Mouse (Mus musculus) hematopoietic stem cell, adult 5-6 weeks (primary cell): ENCODE measurements around the gene 4930415O20Rik. TPM values are rescaled to one million over a fixed set of nuclear protein-coding genes. Genes with fewer than 3 reads are reported as not detected.
"Not testable (repeated sequence)": the region's sequence is repeated elsewhere in the genome, so short reads cannot be mapped to it uniquely, and the experiment has no call there.

Experiments used
- ATAC-seq, 2 experiments: fragments of 125-278 bp in 1 of 2; replicated peaks in 1 of 2; 2 replicates each; pipeline ENCODE4 v1.8.0; 2016 to 2017; ENCODE audit warnings: inconsistent platforms in 2 of 2, mild to moderate bottlenecking in 2 of 2, moderate number of reproducible peaks in 2 of 2, low read depth in 1 of 2, moderate TSS enrichment in 1 of 2; ENCODE audit not compliant: low FRiP score in 2 of 2, poor library complexity in 2 of 2, severe bottlenecking in 2 of 2, insufficient read depth in 1 of 2, low TSS enrichment in 1 of 2
- total RNA-seq: library from RNA; stranded (forward); fragments of 172-1452, 232-1000 nt; gene quantifications from 2 replicates; pipeline ENCODE4 v1.2.3, GENCODE M21; 2017

4930415O20Rik gene
- total RNA-seq, 1 experiment from 2014 or later: not detected

DNA sequence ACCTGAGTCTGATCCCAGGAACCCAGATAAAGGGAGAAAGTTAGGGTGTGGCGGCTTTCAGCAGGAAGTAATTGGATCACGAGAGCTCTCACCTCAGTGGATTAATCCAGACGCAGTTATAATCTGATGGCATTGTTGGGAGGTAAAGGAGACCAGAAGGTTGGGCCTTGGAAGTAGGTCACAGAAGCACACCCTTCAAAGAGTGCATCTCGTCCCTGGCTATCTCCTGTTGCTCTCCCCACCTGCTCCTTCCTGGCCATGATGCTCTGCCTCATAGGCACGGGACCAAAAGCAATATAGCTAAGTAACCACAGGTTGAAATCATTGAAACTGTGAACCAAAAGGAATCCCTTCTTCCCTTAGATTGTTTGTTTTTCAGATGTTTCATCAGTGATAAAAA, 13.6 kb upstream of the 4930415O20Rik start:
- no peak for ATAC-seq

DNA sequence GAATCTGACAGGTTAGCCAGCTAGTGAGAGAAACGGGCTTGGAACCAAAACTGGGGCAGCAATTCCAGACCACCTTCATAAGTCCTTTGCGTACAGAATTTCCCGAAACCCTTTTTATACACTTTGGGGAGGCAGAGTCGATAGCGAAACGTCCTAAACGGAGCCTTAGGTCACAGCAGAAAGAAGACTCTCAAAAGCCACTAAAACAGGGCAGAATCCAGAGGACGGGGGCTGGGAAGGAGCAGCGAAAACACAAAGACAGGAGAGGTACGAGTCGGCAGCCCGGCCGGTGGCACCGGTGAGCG, 3.9 kb upstream of the 4930415O20Rik start:
- no peak for ATAC-seq

DNA sequence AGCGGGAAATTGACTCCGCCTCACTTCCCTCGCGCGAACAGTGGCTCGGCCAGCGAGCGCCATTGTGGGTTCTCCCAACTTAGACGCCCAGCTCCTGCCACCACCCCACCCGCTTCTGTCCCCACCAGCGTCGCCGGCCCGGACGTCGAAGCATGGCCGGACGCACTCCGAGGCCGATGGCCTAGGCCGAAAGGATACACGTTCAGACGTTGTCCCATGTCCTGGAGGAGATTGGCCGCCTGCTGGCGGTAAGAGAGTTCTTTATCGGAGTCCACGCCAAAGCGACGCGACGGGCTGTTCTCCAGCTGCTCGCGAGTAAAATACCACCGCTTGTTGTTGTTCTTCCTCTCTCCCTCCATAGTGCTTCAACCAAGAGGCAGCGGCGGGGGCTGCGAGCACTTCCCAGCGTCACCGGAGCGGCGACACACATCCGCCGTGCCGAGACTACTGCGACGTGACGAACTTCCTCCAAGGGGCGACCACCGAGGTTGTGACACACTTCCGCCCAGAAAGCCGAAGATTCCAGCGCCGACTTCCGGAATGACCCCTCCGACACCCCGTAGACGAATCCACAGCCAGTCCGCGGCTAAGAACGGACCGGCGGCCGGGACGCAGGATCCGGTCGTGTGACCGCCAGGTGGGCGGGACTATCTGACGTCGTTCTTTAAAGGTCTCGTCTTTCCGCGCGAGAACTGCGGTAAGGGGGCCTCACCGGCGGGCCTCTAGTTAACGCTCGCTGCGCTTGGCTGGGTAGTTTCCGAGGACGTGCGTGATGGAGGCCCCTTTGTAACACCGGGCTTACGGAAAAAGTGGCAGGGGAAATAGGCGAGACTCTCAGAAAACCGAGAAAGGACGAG, 3.3 kb upstream of the 4930415O20Rik start:
- ATAC-seq: peak; percentile 94 to 95

DNA sequence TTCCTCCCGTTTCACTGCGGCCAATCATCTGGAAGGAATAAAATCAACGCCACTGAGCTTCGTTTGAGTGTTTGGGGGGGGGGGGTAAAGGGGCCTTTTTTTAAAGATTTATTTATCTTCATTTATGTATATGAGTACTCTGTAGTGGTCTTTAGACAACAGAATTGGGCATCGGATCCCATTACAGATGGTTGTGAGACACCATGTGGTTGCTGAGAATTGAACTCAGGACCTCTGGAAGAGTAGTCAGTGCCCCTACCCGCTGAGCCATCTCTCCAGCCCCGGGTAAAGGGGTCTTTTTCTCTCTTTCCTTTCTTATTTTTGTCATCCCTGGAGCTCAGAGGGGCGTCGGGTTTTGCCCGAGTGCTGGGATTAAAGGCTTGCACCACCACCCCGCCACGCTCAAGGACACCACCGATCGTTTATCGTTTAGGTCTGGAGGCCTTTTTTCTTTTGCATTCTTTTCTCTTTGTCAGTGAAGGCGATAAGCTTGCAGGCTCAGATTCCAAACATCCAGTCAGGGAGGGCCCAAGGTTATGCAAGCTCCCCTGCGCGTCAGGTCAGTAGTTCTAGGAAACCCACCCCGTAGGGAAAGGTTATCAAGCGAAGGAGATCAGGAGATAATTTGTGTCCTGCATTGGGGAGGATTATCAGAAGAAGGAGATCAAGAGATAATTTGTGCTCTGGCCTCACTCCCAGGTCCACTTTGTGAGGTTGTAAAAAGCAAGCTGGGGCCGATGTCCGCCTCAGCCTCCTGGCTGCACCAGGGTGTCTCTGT, 2.4 kb upstream of the 4930415O20Rik start:
- no peak for ATAC-seq

DNA sequence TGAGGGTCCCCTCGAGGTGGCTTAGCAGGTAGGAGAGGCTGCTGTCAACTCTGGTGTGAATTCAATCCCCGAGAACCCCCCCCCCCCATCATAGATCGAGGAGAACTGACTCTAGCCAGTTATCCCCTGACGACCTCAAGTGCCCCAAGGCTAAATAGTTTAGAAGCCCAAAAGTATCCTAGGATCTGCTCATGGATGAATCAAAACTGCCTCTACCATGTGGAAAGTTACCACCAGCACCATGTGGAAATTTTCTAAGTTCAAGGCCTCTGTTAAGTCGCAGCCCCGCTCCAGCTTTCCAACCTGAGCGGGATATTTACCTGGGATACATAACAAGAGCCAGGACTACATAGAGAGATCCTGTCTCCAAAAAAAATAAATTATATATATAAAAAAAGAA, 1.6 kb upstream of the 4930415O20Rik start:
- no peak for ATAC-seq

DNA sequence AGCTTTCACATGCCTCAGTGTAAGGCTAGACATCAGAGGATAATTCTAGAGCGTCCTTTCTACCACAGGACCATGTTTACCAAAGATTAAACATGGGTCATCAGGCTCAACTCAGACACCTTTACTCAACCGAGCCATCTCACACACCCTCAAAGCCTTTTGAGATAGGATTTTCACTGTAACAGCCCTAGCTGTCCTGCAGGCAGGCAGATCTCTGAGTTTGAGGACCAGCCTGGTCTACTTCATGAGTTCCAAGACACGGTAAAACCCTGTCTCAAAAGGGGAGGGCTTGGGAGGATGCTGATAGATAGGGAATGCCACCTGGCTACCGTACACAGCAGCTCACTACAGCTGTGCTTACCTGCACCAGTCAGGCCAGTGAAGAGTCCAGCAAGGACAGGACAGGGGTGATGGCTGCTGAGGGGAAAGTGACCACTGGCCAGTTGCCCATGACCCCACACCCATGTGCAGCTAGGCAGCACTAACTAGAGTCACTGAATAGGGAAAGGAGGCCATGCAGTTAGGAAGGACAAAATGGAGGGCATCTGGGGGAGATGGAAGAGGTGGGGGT, 924 bp upstream of the 4930415O20Rik start:
- no peak for ATAC-seq

DNA sequence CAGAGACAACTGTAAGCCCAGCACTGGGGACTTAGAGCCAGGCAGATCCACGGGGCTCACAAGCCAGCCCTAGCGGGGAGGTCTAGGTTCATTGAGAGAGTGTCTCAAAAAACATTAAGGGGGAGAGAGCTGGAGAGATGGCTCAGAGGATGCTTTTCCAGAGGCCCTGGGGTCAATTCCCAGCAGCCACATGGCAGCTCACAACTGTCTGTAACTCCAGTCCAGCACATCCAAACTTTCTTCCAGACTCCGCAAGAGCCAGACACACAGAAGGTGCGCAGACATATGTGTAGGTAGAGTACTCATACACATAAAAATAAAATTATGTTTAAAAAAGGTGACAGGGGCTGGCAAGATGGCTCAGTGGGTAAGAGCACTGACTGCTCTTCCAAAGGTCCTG, 2.5 kb downstream of the 4930415O20Rik start:
- no peak for ATAC-seq

DNA sequence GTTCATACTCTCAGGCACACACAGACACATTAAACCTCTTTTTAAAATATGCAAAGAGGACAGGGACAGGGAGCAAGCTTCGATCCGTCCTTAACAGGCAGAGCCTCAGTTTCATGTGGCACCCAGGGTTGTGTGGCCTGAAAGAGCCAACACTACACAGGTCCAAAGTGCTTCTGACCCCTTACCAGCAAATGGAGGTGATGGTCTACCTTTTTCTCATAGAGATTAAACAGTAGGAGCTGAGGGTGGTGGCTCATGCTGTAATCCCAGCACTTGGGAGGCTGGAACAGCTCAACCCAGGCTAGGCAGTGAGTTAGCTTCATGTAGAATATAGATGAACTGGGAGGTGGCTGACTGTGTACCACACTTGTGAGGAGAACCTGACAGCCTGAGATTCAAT, 8.5 kb downstream of the 4930415O20Rik start:
- ATAC-seq: no peak

DNA sequence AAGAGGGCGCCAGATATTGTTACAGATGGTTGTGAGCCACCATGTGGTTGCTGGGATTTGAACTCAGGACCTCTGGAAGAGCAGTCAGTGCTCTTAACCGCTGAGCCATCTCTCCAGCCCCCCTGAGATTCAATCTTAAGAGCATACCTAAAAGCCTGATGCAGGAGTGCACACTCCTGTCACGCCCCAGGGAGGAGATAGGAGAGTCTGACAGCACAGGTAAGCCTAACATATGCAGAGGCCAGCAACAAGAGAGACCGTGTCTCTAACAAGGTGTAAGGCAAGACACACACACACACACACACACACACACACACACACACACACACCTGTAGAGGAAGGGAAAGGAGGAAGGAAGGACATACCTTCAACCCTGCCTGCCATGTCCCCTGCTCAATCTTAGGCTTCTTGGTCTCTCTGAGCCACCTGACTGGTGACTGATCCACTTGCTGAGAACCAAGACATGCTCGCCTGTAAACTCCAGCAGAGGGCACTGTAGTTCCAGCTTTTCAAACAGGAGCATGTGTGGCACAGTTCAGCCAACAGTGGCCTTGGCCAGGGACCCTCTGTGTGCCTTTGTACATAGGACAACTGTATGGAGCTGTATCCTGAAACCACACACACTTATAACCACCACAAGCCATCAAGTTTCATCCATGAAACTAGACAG, 9.1 kb downstream of the 4930415O20Rik start:
- ATAC-seq: peak; percentile 85 to 89

DNA sequence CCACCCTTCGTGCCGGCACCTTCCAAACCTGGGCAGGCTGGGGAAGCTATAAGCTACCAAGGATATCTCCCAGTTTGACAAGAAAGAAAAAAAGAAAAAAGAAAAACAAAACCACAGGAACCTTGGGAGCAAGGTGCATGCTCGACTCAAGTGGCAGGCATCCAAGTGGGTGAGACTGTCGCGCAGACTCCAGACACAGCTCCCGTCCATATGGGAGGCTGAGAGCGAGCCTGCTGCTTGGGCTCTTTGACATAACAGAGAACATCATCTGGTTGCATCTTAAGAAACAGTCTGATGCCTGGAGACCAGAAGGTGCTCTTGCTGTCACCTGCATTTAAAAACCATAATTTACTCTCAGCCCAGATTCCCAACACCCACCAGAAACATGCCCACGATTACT, 11.6 kb downstream of the 4930415O20Rik start:
- no peak for ATAC-seq

DNA sequence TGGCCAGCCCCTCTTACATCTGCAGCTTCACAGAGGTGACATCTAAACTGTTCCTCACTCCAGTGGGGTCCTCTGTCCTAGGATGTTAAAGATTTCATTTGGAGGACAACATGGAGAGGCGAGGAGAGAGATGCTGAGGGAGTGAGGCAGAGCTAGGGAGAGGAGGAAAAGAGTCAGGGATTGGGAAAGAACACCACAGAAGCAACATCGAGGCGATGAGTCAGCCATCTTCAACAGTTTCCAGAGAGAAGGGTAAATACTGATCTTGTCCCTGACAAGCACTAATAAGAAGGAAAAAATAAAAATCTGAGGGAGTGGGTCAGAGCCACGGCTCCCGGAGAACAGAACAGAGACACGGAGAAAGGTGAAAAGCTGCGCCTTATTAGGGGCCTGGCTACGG, 12.2 kb downstream of the 4930415O20Rik start:
- no peak for ATAC-seq

DNA sequence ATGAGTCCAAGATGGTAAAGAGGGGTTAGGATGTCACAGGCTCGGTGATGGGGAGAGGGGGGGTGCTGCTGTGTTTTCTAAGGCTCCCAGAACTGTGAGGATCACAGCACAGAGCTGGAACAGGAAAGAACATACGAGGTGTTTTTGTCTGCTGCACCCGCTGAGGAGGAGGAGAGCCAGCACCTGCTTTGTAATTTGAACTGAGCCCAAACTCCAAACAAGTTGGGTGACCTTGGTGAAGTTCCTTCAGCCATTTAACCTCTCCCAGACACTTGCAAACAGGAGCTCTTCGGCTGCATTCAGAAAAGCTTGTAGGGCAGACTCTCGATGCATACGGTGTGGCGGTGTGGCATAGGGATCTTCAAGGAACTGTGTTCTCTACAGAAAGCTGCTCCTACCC, 14.6 kb downstream of the 4930415O20Rik start:
- no peak for ATAC-seq

DNA sequence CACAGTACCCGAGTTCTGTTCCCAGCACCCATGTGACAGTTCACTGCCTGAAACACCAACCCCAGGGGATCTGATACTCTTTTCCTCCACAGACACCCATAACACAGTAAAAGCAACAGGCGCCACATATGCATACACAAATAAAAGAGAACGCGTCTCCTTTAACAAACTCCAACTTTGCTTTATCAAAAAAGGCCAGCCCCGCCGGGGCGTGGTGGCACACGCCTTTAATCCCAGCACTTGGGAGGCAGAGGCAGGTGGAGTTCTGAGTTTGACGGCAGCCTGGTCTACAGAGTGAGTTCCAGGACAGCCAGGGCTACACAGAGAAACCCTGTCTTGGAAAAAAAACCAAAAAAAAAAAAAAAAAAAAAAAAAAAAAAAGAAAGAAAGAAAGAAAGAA, 15.3 kb downstream of the 4930415O20Rik start:
- ATAC-seq: not testable (repeated sequence)

DNA sequence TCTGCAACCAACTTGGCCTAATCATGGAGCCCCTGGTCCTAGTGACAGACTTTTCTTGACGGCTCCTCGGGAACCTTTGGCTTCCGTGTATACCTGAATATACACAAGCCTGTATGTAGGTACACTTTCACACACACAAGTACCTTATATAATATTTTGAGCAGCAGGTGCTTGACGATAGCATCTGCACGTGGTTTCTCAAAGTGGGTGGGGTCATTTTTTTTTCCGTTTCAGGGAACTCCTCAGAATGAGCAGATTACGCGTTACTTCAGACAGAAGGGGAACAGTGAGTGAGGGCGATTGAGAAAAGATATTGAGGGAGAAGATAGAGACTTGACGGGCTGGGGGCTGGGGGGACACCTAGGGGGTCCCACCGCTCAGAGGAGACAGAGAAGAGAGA, 16.9 kb downstream of the 4930415O20Rik start:
- ATAC-seq: no peak

DNA sequence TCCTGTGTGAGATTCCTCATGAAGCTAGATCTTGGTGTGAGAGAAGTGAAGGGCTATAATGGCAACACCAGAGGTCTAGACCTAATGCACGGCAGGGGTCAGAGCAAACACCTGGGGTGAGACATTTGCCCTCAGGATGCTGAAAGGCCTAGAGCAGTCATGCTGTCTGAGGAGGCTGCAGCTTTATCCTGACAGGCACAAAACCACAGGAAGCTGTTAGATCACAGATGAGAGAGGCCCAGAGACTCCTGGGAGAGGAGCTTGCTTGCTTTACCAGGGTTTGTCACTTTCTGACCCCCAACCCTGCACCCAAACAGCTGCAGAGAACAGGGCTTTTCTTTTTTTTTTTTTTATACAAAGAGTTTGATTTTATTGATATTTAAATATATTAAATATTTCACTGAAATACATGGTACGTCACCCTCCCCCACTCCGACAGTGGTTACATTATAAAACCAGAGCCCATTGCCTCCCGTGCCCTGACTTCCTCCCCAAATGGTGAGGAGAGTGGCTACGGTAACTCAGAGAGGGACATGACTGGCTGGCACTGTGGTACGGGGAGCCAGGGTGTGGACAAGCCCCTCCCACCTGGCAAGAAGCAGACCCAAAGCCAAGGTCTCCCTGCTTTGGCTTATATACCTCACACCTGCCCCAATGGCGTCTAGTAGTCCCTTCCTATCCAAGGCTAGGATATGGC, 19.0 kb downstream of the 4930415O20Rik start:
- peak in 1 of 2 experiments; percentile 48; a peak in 2 of 4 replicates for ATAC-seq

DNA sequence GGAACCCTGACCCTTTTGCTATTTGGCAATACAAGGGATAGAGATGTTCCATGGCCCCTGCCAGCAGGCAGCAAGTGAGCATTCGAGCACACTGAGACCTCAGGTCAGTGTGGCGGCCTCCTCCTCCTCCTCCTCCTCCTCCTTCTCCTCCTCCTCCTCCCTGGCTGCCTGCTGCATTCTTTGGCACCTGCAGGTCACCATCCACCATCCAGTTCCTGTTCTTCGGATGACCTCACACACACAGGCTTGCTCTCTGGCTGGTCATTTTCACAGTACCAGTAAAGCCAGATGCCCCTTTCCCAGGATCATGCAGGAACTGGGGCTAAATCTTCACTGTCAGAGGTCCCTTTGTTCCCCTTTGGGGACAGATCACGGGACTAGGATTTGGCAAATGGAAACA, 20.6 kb downstream of the 4930415O20Rik start:
- no peak for ATAC-seq

DNA sequence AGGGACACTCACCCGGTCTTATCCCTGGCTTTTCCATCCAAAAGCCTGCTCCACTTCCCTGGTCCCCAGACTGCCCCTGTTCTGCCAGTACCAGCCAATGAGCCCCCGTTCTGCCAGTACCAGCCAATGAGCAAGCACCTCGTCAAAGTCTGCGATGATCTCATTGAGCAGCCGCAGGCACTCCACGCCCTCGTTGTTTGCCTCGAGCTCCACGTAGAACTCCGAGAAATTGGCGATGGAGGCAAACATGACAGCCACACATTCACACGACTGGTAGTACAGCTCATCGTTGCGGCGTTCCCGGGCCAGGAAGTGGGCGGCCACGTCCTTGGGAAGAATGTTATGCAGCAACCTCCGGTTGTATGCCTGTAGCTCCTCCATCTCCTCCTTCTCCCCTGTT, 23.4 kb downstream of the 4930415O20Rik start:
- ATAC-seq: no peak
